Mouse (Mus musculus) hindbrain, embryonic 13.5 days (tissue): Measurements from ENCODE around the gene Idh2. TPM values are rescaled to one million over a fixed set of nuclear protein-coding genes. Genes with fewer than 3 reads are reported as not detected.

Experiments used
- ATAC-seq: fragments of 200-750 bp; cut with Nextera tagmentation; 2 replicates; pipeline ENCODE4 v1.8.0; 2017; ENCODE audit warnings: moderate TSS enrichment; ENCODE audit not compliant: low FRiP score
- H3K27ac ChIP-seq: fragments of 300-500 bp; sonication (generic); 2 replicates; pipeline ENCODE4 v1.5.1; 2015; ENCODE audit warnings: inconsistent platforms, mild to moderate bottlenecking, moderate library complexity
- H3K27me3 ChIP-seq: fragments of 300-500 bp; sonication (generic); 2 replicates; pipeline ENCODE4 v1.6.1; 2015; ENCODE audit warnings: mild to moderate bottlenecking, inconsistent platforms
- H3K36me3 ChIP-seq: fragments of 300-500 bp; sonication (generic); 2 replicates; pipeline ENCODE4 v1.6.1; 2015; ENCODE audit warnings: mild to moderate bottlenecking, inconsistent platforms
- H3K4me1 ChIP-seq: fragments of 300-500 bp; sonication (generic); replicated peaks from 2 replicates; pipeline ENCODE4 v1.6.1; 2015; ENCODE audit warnings: inconsistent platforms
- H3K4me2 ChIP-seq: fragments of 300-500 bp; sonication (generic); 2 replicates; pipeline ENCODE4 v1.6.1; 2015; ENCODE audit warnings: inconsistent platforms, mild to moderate bottlenecking, moderate library complexity
- H3K4me3 ChIP-seq: fragments of 300-500 bp; sonication (generic); 2 replicates; pipeline ENCODE4 v1.5.1; 2015; ENCODE audit warnings: mild to moderate bottlenecking, inconsistent platforms
- H3K9ac ChIP-seq: fragments of 300-500 bp; sonication (generic); 2 replicates; pipeline ENCODE4 v1.6.1; 2015; ENCODE audit warnings: mild to moderate bottlenecking, inconsistent platforms
- H3K9me3 ChIP-seq: fragments of 300-500 bp; sonication (generic); 2 replicates; pipeline ENCODE4 v1.6.1; 2016; ENCODE audit warnings: inconsistent platforms
- WGBS: fragments of 180-500 bp; shearing (Covaris S2); methylation state at CpG from one replicate; pipeline ENCODE4 v1.1.7; 2015; 5-methylcytosine and 5-hydroxymethylcytosine counted together
- polyA plus RNA-seq: library from polyadenylated mRNA; unstranded; fragments of >200 nt; fragmentation: Nextera tagmentation; extraction: Ambion mirVana; gene quantifications from 2 replicates; pipeline ENCODE4 v1.2.1, GENCODE M21; 2015

The Idh2 gene
- polyA plus RNA-seq, 1 experiment from 2014 or later = 237 TPM

- Histone ChIP-seq H3K9me3 (no peaks in the 10 kb centered on the region), H3K27ac (peak overlapping the region; percentile 97; the same call in 1 of the 2 replicates), H3K4me1 (peaks cover 46% of the 10 kb centered on the region), H3K27me3 (no peaks in the 10 kb centered on the region), H3K36me3 (no peaks in the 10 kb centered on the region), H3K4me3 (peak overlapping the region; percentile 82), H3K9ac (peak overlapping the region; percentile 98), H3K4me2 (peak overlapping the region; percentile 85)
- 78% methylated on average over 2 of the region's 2 CpGs for WGBS
- ATAC-seq = no peak
Observed at GRCm38 (mm10) chr7:80116158-80116557, 966 bp upstream of the Idh2 start.

- H3K9ac ChIP-seq = peak overlapping the region; percentile 98
- no peaks in the 10 kb centered on the region for H3K9me3 ChIP-seq
- peak overlapping the region; percentile 97 for H3K27ac ChIP-seq
- peaks cover 7% of the 10 kb centered on the region for H3K36me3 ChIP-seq
- peak; percentile 76 for ATAC-seq
- H3K4me2 ChIP-seq = peak overlapping the region; percentile 85
- peaks cover 49% of the 10 kb centered on the region for H3K4me1 ChIP-seq
- no peaks in the 10 kb centered on the region for H3K27me3 ChIP-seq
- peak overlapping the region; percentile 82 for H3K4me3 ChIP-seq
- under 1% methylated on average over 52 of the region's 52 CpGs for WGBS
Observed at GRCm38 (mm10) chr7:80114451-80115223, 555 bp downstream of the Idh2 start.

- no peaks in the 10 kb centered on the region for H3K27me3 ChIP-seq
- peaks cover 7% of the 10 kb centered on the region for H3K36me3 ChIP-seq
- no peaks in the 10 kb centered on the region for H3K9me3 ChIP-seq
- H3K4me3 ChIP-seq = peak overlapping the region; percentile 82
- H3K27ac ChIP-seq = peak overlapping the region; percentile 97
- peak overlapping the region; percentile 85 for H3K4me2 ChIP-seq
- 3% methylated on average over 10 of the region's 10 CpGs for WGBS
- 0 out of 2 replicates have a peak, but pooled peaks have one; percentile 7 for ATAC-seq
- H3K4me1 ChIP-seq = peaks cover 49% of the 10 kb centered on the region
- peak overlapping the region; percentile 98 for H3K9ac ChIP-seq
Observed at GRCm38 (mm10) chr7:80113989-80114388, 1.2 kb downstream of the Idh2 start.

- H3K36me3 ChIP-seq = peaks cover 12% of the 10 kb centered on the region
- H3K4me3 ChIP-seq = no peak overlapping the region
- H3K9ac ChIP-seq = no peak overlapping the region
- 76% methylated on average over 9 of the region's 9 CpGs for WGBS
- no peaks in the 10 kb centered on the region for H3K9me3 ChIP-seq
- H3K27me3 ChIP-seq = no peaks in the 10 kb centered on the region
- H3K4me2 ChIP-seq = no peak overlapping the region
- no peak for ATAC-seq
- peaks cover 46% of the 10 kb centered on the region for H3K4me1 ChIP-seq
- peak overlapping the region; percentile 19; the same call in 1 of the 2 replicates for H3K27ac ChIP-seq
Observed at GRCm38 (mm10) chr7:80111066-80112045, 3.8 kb downstream of the Idh2 start.

GRCm38 (mm10) chr7:80106441-80106840 is 8.8 kb downstream of the Idh2 start:
- no peak for ATAC-seq
- no peaks in the 10 kb centered on the region for H3K9me3 ChIP-seq
- H3K27ac ChIP-seq = no peak overlapping the region
- peaks cover 30% of the 10 kb centered on the region for H3K36me3 ChIP-seq
- no peaks in the 10 kb centered on the region for H3K27me3 ChIP-seq
- H3K4me2 ChIP-seq = no peak overlapping the region
- WGBS = 100% methylated on average over 1 of the region's 1 CpGs
- peaks cover 14% of the 10 kb centered on the region for H3K4me1 ChIP-seq
- no peak overlapping the region for H3K9ac ChIP-seq
- no peak overlapping the region for H3K4me3 ChIP-seq

GRCm38 (mm10) chr7:80105637-80106390 is 9.4 kb downstream of the Idh2 start:
- no peak overlapping the region for H3K4me2 ChIP-seq
- H3K27me3 ChIP-seq = no peaks in the 10 kb centered on the region
- WGBS = 93% methylated on average over 4 of the region's 4 CpGs
- no peak overlapping the region for H3K27ac ChIP-seq
- H3K9me3 ChIP-seq = no peaks in the 10 kb centered on the region
- no peak overlapping the region for H3K9ac ChIP-seq
- ATAC-seq = no peak
- peaks cover 36% of the 10 kb centered on the region for H3K36me3 ChIP-seq
- H3K4me1 ChIP-seq = peaks cover 9% of the 10 kb centered on the region
- no peak overlapping the region for H3K4me3 ChIP-seq

- no peak overlapping the region for H3K4me2 ChIP-seq
- peaks cover 54% of the 10 kb centered on the region for H3K36me3 ChIP-seq
- no peak overlapping the region for H3K27ac ChIP-seq
- ATAC-seq = no peak
- H3K9me3 ChIP-seq = no peaks in the 10 kb centered on the region
- peaks cover 9% of the 10 kb centered on the region; the same call in 1 of the 2 replicates for H3K4me1 ChIP-seq
- no peak overlapping the region for H3K9ac ChIP-seq
- no peak overlapping the region for H3K4me3 ChIP-seq
- no peaks in the 10 kb centered on the region for H3K27me3 ChIP-seq
- 91% methylated on average over 3 of the region's 3 CpGs for WGBS
Observed at GRCm38 (mm10) chr7:80103335-80103734, 11.9 kb downstream of the Idh2 start.

- Histone ChIP-seq H3K4me3 (no peak overlapping the region), H3K4me2 (no peak overlapping the region), H3K36me3 (peaks cover 97% of the 10 kb centered on the region), H3K27ac (no peak overlapping the region), H3K9ac (no peak overlapping the region), H3K9me3 (no peaks in the 10 kb centered on the region), H3K4me1 (peaks cover 8% of the 10 kb centered on the region), H3K27me3 (no peaks in the 10 kb centered on the region)
- WGBS = 93% methylated on average over 13 of the region's 13 CpGs
- no peak for ATAC-seq
Observed at GRCm38 (mm10) chr7:80098389-80098976, 16.7 kb downstream of the Idh2 start.

- H3K27ac ChIP-seq = no peak overlapping the region
- H3K9me3 ChIP-seq = no peaks in the 10 kb centered on the region
- H3K4me2 ChIP-seq = no peak overlapping the region
- peak overlapping the region; percentile 11; the same call in 1 of the 2 replicates for H3K9ac ChIP-seq
- H3K27me3 ChIP-seq = no peaks in the 10 kb centered on the region
- WGBS = 89% methylated on average over 20 of the region's 20 CpGs
- peaks cover 99% of the 10 kb centered on the region for H3K36me3 ChIP-seq
- peaks cover 13% of the 10 kb centered on the region for H3K4me1 ChIP-seq
- no peak for ATAC-seq
- H3K4me3 ChIP-seq = no peak overlapping the region
Observed at GRCm38 (mm10) chr7:80095598-80096309, 19.4 kb downstream of the Idh2 start.

GRCm38 (mm10) chr7:80094481-80094880 is 20.7 kb downstream of the Idh2 start:
- no peaks in the 10 kb centered on the region for H3K27me3 ChIP-seq
- ATAC-seq = no peak
- peaks cover 99% of the 10 kb centered on the region for H3K36me3 ChIP-seq
- H3K4me2 ChIP-seq = no peak overlapping the region
- peaks cover 13% of the 10 kb centered on the region for H3K4me1 ChIP-seq
- no peak overlapping the region for H3K9ac ChIP-seq
- 61% methylated on average over 5 of the region's 5 CpGs for WGBS
- H3K27ac ChIP-seq = no peak overlapping the region; the same call in 1 of the 2 replicates
- no peak overlapping the region for H3K4me3 ChIP-seq
- H3K9me3 ChIP-seq = no peaks in the 10 kb centered on the region
